Mouse (Mus musculus): Measurements from ENCODE around the gene Pdgfra.
A peak's percentile ranks its signal among the peaks of the same experiment; 100 is the strongest.

The Pdgfra gene

GRCm38 (mm10) chr5:75152021-75152425 lies at the start of gene Pdgfra:
Gene Pdgfra, plus strand, starts transcription at chr5:75152292.
- no peak for DNase-seq (ENCODE audit: low spot score)

GRCm38 (mm10) chr5:75106511-75106910 lies 45.6 kb upstream of the Pdgfra start:
- DNase-seq (ENCODE audit: low spot score): no peak

GRCm38 (mm10) chr5:75109368-75109767 lies 42.7 kb upstream of the Pdgfra start:
- no peak for DNase-seq (ENCODE audit: low spot score)

GRCm38 (mm10) chr5:75111781-75112180 lies 40.3 kb upstream of the Pdgfra start:
- DNase-seq (ENCODE audit: low spot score): no peak

GRCm38 (mm10) chr5:75118840-75119239 lies 33.3 kb upstream of the Pdgfra start:
- peak; percentile 26 for DNase-seq (ENCODE audit: low spot score)

- no peak for DNase-seq (ENCODE audit: low spot score)
Observed at GRCm38 (mm10) chr5:75121646-75122045, 30.4 kb upstream of the Pdgfra start.

- DNase-seq (ENCODE audit: low spot score): no peak
Observed at GRCm38 (mm10) chr5:75134681-75135080, 17.4 kb upstream of the Pdgfra start.

- no peak for DNase-seq (ENCODE audit: low spot score)
Observed at GRCm38 (mm10) chr5:75143092-75143491, 9.0 kb upstream of the Pdgfra start.

GRCm38 (mm10) chr5:75143767-75144166 lies 8.3 kb upstream of the Pdgfra start:
- DNase-seq (ENCODE audit: low spot score): no peak

GRCm38 (mm10) chr5:75145341-75145740 lies 6.8 kb upstream of the Pdgfra start:
- DNase-seq (ENCODE audit: low spot score): no peak

GRCm38 (mm10) chr5:75146469-75146868 lies 5.6 kb upstream of the Pdgfra start:
- DNase-seq (ENCODE audit: low spot score): no peak

GRCm38 (mm10) chr5:75148343-75149127 lies 3.6 kb upstream of the Pdgfra start:
- DNase-seq (ENCODE audit: low spot score): no peak

GRCm38 (mm10) chr5:75149380-75149779 lies 2.7 kb upstream of the Pdgfra start:
- DNase-seq (ENCODE audit: low spot score): no peak

- DNase-seq (ENCODE audit: low spot score): no peak
Observed at GRCm38 (mm10) chr5:75149880-75150279, 2.2 kb upstream of the Pdgfra start.

- DNase-seq (ENCODE audit: low spot score): no peak
Observed at GRCm38 (mm10) chr5:75150341-75150981, 1.6 kb upstream of the Pdgfra start.

- no peak for DNase-seq (ENCODE audit: low spot score)
Observed at GRCm38 (mm10) chr5:75151146-75151900, 769 bp upstream of the Pdgfra start.

GRCm38 (mm10) chr5:75152791-75153625 lies 916 bp downstream of the Pdgfra start:
- DNase-seq (ENCODE audit: low spot score): no peak

GRCm38 (mm10) chr5:75153626-75153960 lies 1.5 kb downstream of the Pdgfra start:
- DNase-seq (ENCODE audit: low spot score): no peak

- DNase-seq (ENCODE audit: low spot score): no peak
Observed at GRCm38 (mm10) chr5:75153961-75154620, 2.0 kb downstream of the Pdgfra start.

GRCm38 (mm10) chr5:75154621-75155235 lies 2.6 kb downstream of the Pdgfra start:
- no peak for DNase-seq (ENCODE audit: low spot score)

- no peak for DNase-seq (ENCODE audit: low spot score)
Observed at GRCm38 (mm10) chr5:75155281-75155680, 3.2 kb downstream of the Pdgfra start.
